ENCODE assay signal across 28 mouse cellular contexts in genomic region chr17:45727481-45727880, GRCm38 (mm10). TPM values are rescaled to one million over a fixed set of nuclear protein-coding genes. Genes with fewer than 3 reads are reported as not detected.
"Had no signal": no experiment of that assay in that cellular context is flagged by ENCODE, and none has a peak within 500 bp of the region (broad histone marks: within the 10 kb centered on the region; RNA-seq: fewer than 3 reads in every experiment).

No protein-coding gene starts in this region.

- H3K27ac ChIP-seq: hindbrain, embryonic 12.5 days; hindbrain, embryonic 14.5 days; layer of hippocampus, adult 2 months; left cerebral cortex, adult 2 months had no signal

- H3K27me3 ChIP-seq: intestine, embryonic 15.5 days had no signal

- DNase-seq: heart, adult 18-20 months; heart, postnatal 10 days; heart, postnatal 4 days; kidney, adult 18-20 months; kidney, adult 8-10 months; kidney, postnatal 10 days; kidney, postnatal 25 days; kidney, postnatal 4 days; liver; liver, embryonic 13.5 days had no signal

- H3K9ac ChIP-seq: hindbrain, embryonic 14.5 days; intestine, embryonic 15.5 days had no signal

- H3K36me3 ChIP-seq: heart, embryonic 12.5 days; hindbrain, embryonic 10.5 days; hindbrain, embryonic 12.5 days; intestine, embryonic 15.5 days; limb, embryonic 10.5 days; limb, embryonic 12.5 days; liver, embryonic 13.5 days had no signal

- H3K9me3 ChIP-seq: heart, embryonic 12.5 days; hindbrain, embryonic 10.5 days; hindbrain, embryonic 12.5 days; intestine, embryonic 15.5 days; limb, embryonic 10.5 days; limb, embryonic 12.5 days; liver, embryonic 13.5 days had no signal

- H3K4me3 ChIP-seq: heart, embryonic 12.5 days; hindbrain, embryonic 10.5 days; hindbrain, embryonic 12.5 days; intestine, embryonic 15.5 days; layer of hippocampus, adult 2 months; left cerebral cortex, adult 2 months; limb, embryonic 10.5 days; limb, embryonic 12.5 days; liver, embryonic 13.5 days had no signal

RNA-seq across cellular contexts. Expression of gene 1600014C23Rik, which starts 6.2 kb away (rescaled TPM):
- total RNA-seq: gastrocnemius, postnatal 25 days; gastrocnemius, postnatal 4 days; granulocyte monocyte progenitor cell, adult 5-6 weeks; heart, postnatal 10 days; layer of hippocampus, adult 2 months; layer of hippocampus, postnatal 10 days; left cerebral cortex, adult 2 months; left cerebral cortex, postnatal 36 days had no signal
- polyA plus RNA-seq: hindbrain, embryonic 12.5 days; hindbrain, embryonic 14.5 days; inflammation-experienced regulatory T-cells, adult 6 months; intestine, postnatal 0 days; kidney, embryonic 16.5 days; limb, embryonic 10.5 days; limb, embryonic 12.5 days; liver, embryonic 11.5 days; liver, embryonic 13.5 days had no signal
